In genomic region chr8:71380178-71381171, GRCm38 (mm10) we compare ENCODE assay signal across 8 mouse cellular contexts. TPM values are rescaled to one million over a fixed set of nuclear protein-coding genes. Genes with fewer than 3 reads are reported as not detected.
DNase-seq lines count a peak whose midpoint lies in the region; ATAC-seq and TF ChIP-seq lines count a peak whose summit lies in the region.

No protein-coding gene starts in this region.

- H3K27me3 ChIP-seq in megakaryocyte, embryonic 14.5 days (replicated peaks) = peaks cover 60% of the 10 kb centered on the region
- peaks cover 19% of the 10 kb centered on the region for H3K27me3 ChIP-seq in embryonic facial prominence, embryonic 10.5 days (replicated peaks; ENCODE audit: low read depth, poor library complexity, severe bottlenecking)
- H3K27me3 ChIP-seq in hindbrain, embryonic 15.5 days = no peaks in the 10 kb centered on the region
- H3K27me3 ChIP-seq in liver, embryonic 14.5 days (ENCODE audit: control insufficient read depth, insufficient read depth, low read length) = peaks cover 32% of the 10 kb centered on the region
- H3K27me3 ChIP-seq in stomach, embryonic 15.5 days (replicated peaks) = no peaks in the 10 kb centered on the region

- no peaks in the 10 kb centered on the region for H3K9me3 ChIP-seq in megakaryocyte, embryonic 14.5 days
- no peaks in the 10 kb centered on the region for H3K9me3 ChIP-seq in embryonic facial prominence, embryonic 10.5 days
- no peaks in the 10 kb centered on the region for H3K9me3 ChIP-seq in hindbrain, embryonic 15.5 days
- no peaks in the 10 kb centered on the region for H3K9me3 ChIP-seq in liver, embryonic 14.5 days (ENCODE audit: control insufficient read depth, low read length)
- H3K9me3 ChIP-seq in stomach, embryonic 15.5 days = no peaks in the 10 kb centered on the region

- peaks cover 49% of the 10 kb centered on the region for H3K4me1 ChIP-seq in megakaryocyte, embryonic 14.5 days
- peaks cover 79% of the 10 kb centered on the region for H3K4me1 ChIP-seq in embryonic facial prominence, embryonic 10.5 days
- H3K4me1 ChIP-seq in hindbrain, embryonic 15.5 days (replicated peaks) = peaks cover 58% of the 10 kb centered on the region
- H3K4me1 ChIP-seq in liver, embryonic 14.5 days (replicated peaks; ENCODE audit: control insufficient read depth in 2 of 2, insufficient read depth in 2 of 2, low read length in 1 of 2) = peaks cover 5 to 7% of the 10 kb centered on the region in 2 experiments; a peak in 3 of 4 replicates
- H3K4me1 ChIP-seq in stomach, embryonic 15.5 days = peaks cover 55% of the 10 kb centered on the region

- H3K9ac ChIP-seq in hindbrain, embryonic 15.5 days = peak overlapping the region; percentile 74
- peak overlapping the region; percentile 58 for H3K9ac ChIP-seq in liver, embryonic 14.5 days (replicated peaks)
- peak overlapping the region; percentile 79 for H3K9ac ChIP-seq in stomach, embryonic 15.5 days

- TF ChIP-seq CTCF in liver, embryonic 14.5 days (IDR thresholded peaks at IDR 0.05; ENCODE audit: low read depth) = no peak

- peak overlapping the region; percentile 97 for H3K27ac ChIP-seq in embryonic facial prominence, embryonic 10.5 days (replicated peaks)
- H3K27ac ChIP-seq in hindbrain, embryonic 15.5 days (replicated peaks) = peak overlapping the region; percentile 82; the same call in 1 of the 2 replicates
- no peak overlapping the region for H3K27ac ChIP-seq in liver, embryonic 14.5 days
- peak overlapping the region; percentile 95 for H3K27ac ChIP-seq in stomach, embryonic 15.5 days

- peak overlapping the region; percentile 100 for H3K4me2 ChIP-seq in hindbrain, embryonic 15.5 days
- peak overlapping the region; percentile 60 for H3K4me2 ChIP-seq in liver, embryonic 14.5 days (ENCODE audit: low read depth)
- peak overlapping the region; percentile 96 for H3K4me2 ChIP-seq in stomach, embryonic 15.5 days

- peak overlapping the region; percentile 94 for H3K4me3 ChIP-seq in megakaryocyte, embryonic 14.5 days (replicated peaks)
- peak overlapping the region; percentile 82 for H3K4me3 ChIP-seq in embryonic facial prominence, embryonic 10.5 days
- H3K4me3 ChIP-seq in hindbrain, embryonic 15.5 days = peak overlapping the region; percentile 83
- H3K4me3 ChIP-seq in liver, embryonic 14.5 days (ENCODE audit: insufficient read depth in 1 of 2, low read depth in 2 of 2, low read length in 2 of 2) = peak overlapping the region; percentile 42 to 57
- H3K4me3 ChIP-seq in stomach, embryonic 15.5 days (replicated peaks) = peak overlapping the region; percentile 86

- DNase-seq in embryonic facial prominence, embryonic 10.5 days (ENCODE audit: low spot score) = peak; percentile 63
- no peak for DNase-seq in liver, embryonic 14.5 days (ENCODE audit: low read depth in 3 of 3, low spot score in 3 of 3)
- no peak for DNase-seq in spleen, postnatal 36 days (ENCODE audit: low spot score in 2 of 2)

- no peak for ATAC-seq in megakaryocyte, adult 5-6 weeks (ENCODE audit: poor library complexity, severe bottlenecking)
- no peak for ATAC-seq in hindbrain, embryonic 15.5 days (ENCODE audit: low FRiP score, low read depth)
- ATAC-seq in liver, embryonic 14.5 days (ENCODE audit: insufficient read depth) = no peak
- ATAC-seq in stomach, embryonic 15.5 days (ENCODE audit: insufficient read depth, low FRiP score, low read depth) = no peak
- ATAC-seq in frontal cortex, adult (ENCODE audit: low TSS enrichment) = no peak

- 1% methylated on average over 72 of the region's 72 CpGs for WGBS in embryonic facial prominence, embryonic 10.5 days
- 1% methylated on average over 72 of the region's 72 CpGs for WGBS in hindbrain, embryonic 15.5 days
- 5% methylated on average over 70 of the region's 72 CpGs for WGBS in liver, embryonic 14.5 days (ENCODE audit: insufficient replicate concordance)
- 1% methylated on average over 70 of the region's 72 CpGs for WGBS in stomach, embryonic 15.5 days

- no peak for TF ChIP-seq EP300 in liver, embryonic 14.5 days (IDR thresholded peaks at IDR 0.05; ENCODE audit: low read depth)

- H3K36me3 ChIP-seq in megakaryocyte, embryonic 14.5 days (replicated peaks; ENCODE audit: low read length) = peaks cover 25% of the 10 kb centered on the region
- H3K36me3 ChIP-seq in embryonic facial prominence, embryonic 10.5 days (replicated peaks) = peaks cover 36% of the 10 kb centered on the region
- H3K36me3 ChIP-seq in hindbrain, embryonic 15.5 days = 0 out of 2 replicates have a peak, but pooled peaks cover 4% of the 10 kb centered on the region
- no peaks in the 10 kb centered on the region for H3K36me3 ChIP-seq in liver, embryonic 14.5 days (replicated peaks; ENCODE audit: control insufficient read depth, insufficient read depth, low read depth)
- no peaks in the 10 kb centered on the region for H3K36me3 ChIP-seq in stomach, embryonic 15.5 days

RNA-seq across cellular contexts. Expression of gene Nr2f6, which starts 1.3 kb away (rescaled TPM):
- 20.8 and 45.4 TPM in 2 replicates for polyA plus RNA-seq in megakaryocyte, embryonic 14.5 days (2012; ENCODE audit: insufficient read depth, low replicate concordance)
- total RNA-seq in megakaryocyte, adult 5-6 weeks (2015) = 8.2 and 13.8 TPM in 2 replicates
- total RNA-seq in megakaryocyte, adult 5-6 weeks (2017) = 6.9 and 9.1 TPM in 2 replicates
- polyA plus RNA-seq in embryonic facial prominence, embryonic 10.5 days (2016; fragmentation: Nextera tagmentation; extraction: Ambion mirVana) = 63.6 and 78.0 TPM in 2 replicates
- polyA plus RNA-seq in hindbrain, embryonic 15.5 days (2015; fragmentation: Nextera tagmentation; extraction: Ambion mirVana) = 29.3 and 31.4 TPM in 2 replicates
- polyA plus RNA-seq in liver, embryonic 14.5 days (2012; rRNA removed) = 20.8 and 23.4 TPM in 2 replicates
- polyA plus RNA-seq in liver, embryonic 14.5 days (2014; fragmentation: Nextera tagmentation; extraction: Ambion mirVana) = 19.1 and 22.4 TPM in 2 replicates
- polyA plus RNA-seq in stomach, embryonic 15.5 days (2015; fragmentation: Nextera tagmentation; extraction: Ambion mirVana) = 80.9 and 81.8 TPM in 2 replicates

RNA-seq across cellular contexts. Expression of gene Ocel1, which starts 9.4 kb away (rescaled TPM):
- polyA plus RNA-seq in megakaryocyte, embryonic 14.5 days (2012; ENCODE audit: insufficient read depth, low replicate concordance) = 79.6 and 103 TPM in 2 replicates
- total RNA-seq in megakaryocyte, adult 5-6 weeks (2015) = 8.7 and 8.9 TPM in 2 replicates
- 16.2 and 18.5 TPM in 2 replicates for total RNA-seq in megakaryocyte, adult 5-6 weeks (2017)
- 4.0 and 5.0 TPM in 2 replicates for polyA plus RNA-seq in embryonic facial prominence, embryonic 10.5 days (2016; fragmentation: Nextera tagmentation; extraction: Ambion mirVana)
- 6.6 and 7.4 TPM in 2 replicates for polyA plus RNA-seq in hindbrain, embryonic 15.5 days (2015; fragmentation: Nextera tagmentation; extraction: Ambion mirVana)
- polyA plus RNA-seq in liver, embryonic 14.5 days (2012; rRNA removed) = 2.8 and 3.1 TPM in 2 replicates
- polyA plus RNA-seq in liver, embryonic 14.5 days (2014; fragmentation: Nextera tagmentation; extraction: Ambion mirVana) = 1.9 and 2.8 TPM in 2 replicates
- 8.0 TPM in 2 replicates for polyA plus RNA-seq in stomach, embryonic 15.5 days (2015; fragmentation: Nextera tagmentation; extraction: Ambion mirVana)

RNA-seq across cellular contexts. Expression of gene Use1, which starts 13.8 kb away (rescaled TPM):
- polyA plus RNA-seq in megakaryocyte, embryonic 14.5 days (2012; ENCODE audit: insufficient read depth, low replicate concordance) = 136 and 255 TPM in 2 replicates
- total RNA-seq in megakaryocyte, adult 5-6 weeks (2015) = 124 and 135 TPM in 2 replicates
- total RNA-seq in megakaryocyte, adult 5-6 weeks (2017) = 167 and 180 TPM in 2 replicates
- polyA plus RNA-seq in embryonic facial prominence, embryonic 10.5 days (2016; fragmentation: Nextera tagmentation; extraction: Ambion mirVana) = 83.1 and 84.3 TPM in 2 replicates
- polyA plus RNA-seq in hindbrain, embryonic 15.5 days (2015; fragmentation: Nextera tagmentation; extraction: Ambion mirVana) = 113 TPM in 2 replicates
- polyA plus RNA-seq in liver, embryonic 14.5 days (2012; rRNA removed) = 41.9 and 57.2 TPM in 2 replicates
- polyA plus RNA-seq in liver, embryonic 14.5 days (2014; fragmentation: Nextera tagmentation; extraction: Ambion mirVana) = 46.5 and 48.2 TPM in 2 replicates
- 87.4 and 88.8 TPM in 2 replicates for polyA plus RNA-seq in stomach, embryonic 15.5 days (2015; fragmentation: Nextera tagmentation; extraction: Ambion mirVana)

RNA-seq across cellular contexts. Expression of gene Ushbp1, which starts 15.1 kb away (rescaled TPM):
- polyA plus RNA-seq in megakaryocyte, embryonic 14.5 days (2012; ENCODE audit: insufficient read depth, low replicate concordance) = 0.06 TPM in 1 of 2 replicates, not detected in the other
- not detected in 2 replicates for total RNA-seq in megakaryocyte, adult 5-6 weeks (2015)
- total RNA-seq in megakaryocyte, adult 5-6 weeks (2017) = not detected in 2 replicates
- 5.4 and 5.5 TPM in 2 replicates for polyA plus RNA-seq in embryonic facial prominence, embryonic 10.5 days (2016; fragmentation: Nextera tagmentation; extraction: Ambion mirVana)
- 7.6 and 7.7 TPM in 2 replicates for polyA plus RNA-seq in hindbrain, embryonic 15.5 days (2015; fragmentation: Nextera tagmentation; extraction: Ambion mirVana)
- polyA plus RNA-seq in liver, embryonic 14.5 days (2012; rRNA removed) = 3.1 and 3.5 TPM in 2 replicates
- 1.5 and 1.9 TPM in 2 replicates for polyA plus RNA-seq in liver, embryonic 14.5 days (2014; fragmentation: Nextera tagmentation; extraction: Ambion mirVana)
- 10.8 and 10.9 TPM in 2 replicates for polyA plus RNA-seq in stomach, embryonic 15.5 days (2015; fragmentation: Nextera tagmentation; extraction: Ambion mirVana)

RNA-seq across cellular contexts. Expression of gene Babam1, which starts 16.2 kb away (rescaled TPM):
- 62.3 and 94.3 TPM in 2 replicates for polyA plus RNA-seq in megakaryocyte, embryonic 14.5 days (2012; ENCODE audit: insufficient read depth, low replicate concordance)
- 62.0 and 66.6 TPM in 2 replicates for total RNA-seq in megakaryocyte, adult 5-6 weeks (2015)
- 108 and 110 TPM in 2 replicates for total RNA-seq in megakaryocyte, adult 5-6 weeks (2017)
- 109 and 110 TPM in 2 replicates for polyA plus RNA-seq in embryonic facial prominence, embryonic 10.5 days (2016; fragmentation: Nextera tagmentation; extraction: Ambion mirVana)
- 96.4 and 99.4 TPM in 2 replicates for polyA plus RNA-seq in hindbrain, embryonic 15.5 days (2015; fragmentation: Nextera tagmentation; extraction: Ambion mirVana)
- polyA plus RNA-seq in liver, embryonic 14.5 days (2012; rRNA removed) = 53.6 and 61.2 TPM in 2 replicates
- polyA plus RNA-seq in liver, embryonic 14.5 days (2014; fragmentation: Nextera tagmentation; extraction: Ambion mirVana) = 50.6 and 52.3 TPM in 2 replicates
- 92.2 and 98.2 TPM in 2 replicates for polyA plus RNA-seq in stomach, embryonic 15.5 days (2015; fragmentation: Nextera tagmentation; extraction: Ambion mirVana)
